Mouse (Mus musculus) left cerebral cortex, postnatal 25 days (tissue): Measurements from ENCODE around the gene C77080. TPM values are rescaled to one million over a fixed set of nuclear protein-coding genes. Genes with fewer than 3 reads are reported as not detected.
"Not testable (repeated sequence)": the region's sequence is repeated elsewhere in the genome, so short reads cannot be mapped to it uniquely, and the experiment has no call there.

ENCODE experiments used
- DNase-seq, 2 experiments: peaks; one replicate each; pipeline ENCODE4 v3.0.0; 2022; ENCODE audit warnings: low spot score in 2 of 2, mixed read lengths in 1 of 2
- intact Hi-C: fragments of 180-260 bp; cut with DNase I; formaldehyde crosslinking; loops from one replicate; pipeline ENCODE4 v1.15.1; 2025
- total RNA-seq, 2 experiments: library from RNA; stranded (reverse); gene quantifications; 2 replicates each; pipeline ENCODE4 v1.2.3; 2021

Gene C77080
- total RNA-seq, 2 experiments from 2014 or later = 19.5 to 28.2 TPM

GRCm38 (mm10) chr4:129222019-129222925 is 38.9 kb downstream of the C77080 start:
- no peak for DNase-seq
- intact Hi-C loops = no loop called here

GRCm38 (mm10) chr4:129221097-129222010 is 39.9 kb downstream of the C77080 start:
- intact Hi-C loops = no loop called here
- peak in 1 of 2 experiments; percentile 60 for DNase-seq

GRCm38 (mm10) chr4:129220376-129221089 is 40.7 kb downstream of the C77080 start:
- DNase-seq = no peak
- intact Hi-C loops = no loop called here

- DNase-seq = no peak
- intact Hi-C loops = no loop called here
Observed at GRCm38 (mm10) chr4:129219198-129219597, 42.0 kb downstream of the C77080 start.

GRCm38 (mm10) chr4:129218569-129219175 is 42.5 kb downstream of the C77080 start:
- DNase-seq = no peak
- intact Hi-C loops = no loop called here

- intact Hi-C loops, DNase-seq: not testable (repeated sequence)
Observed at GRCm38 (mm10) chr4:129212486-129212885, 48.7 kb downstream of the C77080 start.

GRCm38 (mm10) chr4:129211461-129211860 is 49.7 kb downstream of the C77080 start:
- DNase-seq = no peak
- intact Hi-C loops = no loop called here

- no peak for DNase-seq
- intact Hi-C loops = loop anchor here (1.0 to 2.0 kb wide), 2 partner anchors 67 to 245 kb away; no protein-coding TSS in a partner anchor
Observed at GRCm38 (mm10) chr4:129209504-129209903, 51.7 kb downstream of the C77080 start.

GRCm38 (mm10) chr4:129206792-129207191 is 54.4 kb downstream of the C77080 start:
- intact Hi-C loops = no loop called here
- DNase-seq = no peak

- intact Hi-C loops = no loop called here
- peak in 1 of 2 experiments; percentile 82 for DNase-seq
Observed at GRCm38 (mm10) chr4:129204655-129205054, 56.5 kb downstream of the C77080 start.

- intact Hi-C loops = no loop called here
- DNase-seq = no peak
Observed at GRCm38 (mm10) chr4:129197514-129197913, 63.7 kb downstream of the C77080 start.

GRCm38 (mm10) chr4:129194280-129194679 is 66.9 kb downstream of the C77080 start:
- intact Hi-C loops = no loop called here
- no peak for DNase-seq

GRCm38 (mm10) chr4:129191691-129192090 is 69.5 kb downstream of the C77080 start:
- DNase-seq = no peak
- intact Hi-C loops = no loop called here

- intact Hi-C loops = no loop called here
- peak in 1 of 2 experiments; percentile 12 for DNase-seq
Observed at GRCm38 (mm10) chr4:129190538-129190937, 70.7 kb downstream of the C77080 start.

GRCm38 (mm10) chr4:129189542-129190519 is 71.4 kb downstream of the C77080 start, which contains the start of the genes S100pbp and Yars:
Gene S100pbp (minus strand): TSS chr4:129189727.
Gene Yars (plus strand): TSS chr4:129189760.
- intact Hi-C loops = loop anchor here (5.0 to 10.0 kb wide), 2 partner anchors 58 to 225 kb away; partner anchors contain the start of gene Azin2
- peak; percentile 95 to 97 for DNase-seq

GRCm38 (mm10) chr4:129188803-129189541 is 72.2 kb downstream of the C77080 start:
- intact Hi-C loops = loop anchor here (5.0 to 10.0 kb wide), 2 partner anchors 57 to 224 kb away; partner anchors contain the start of gene Azin2
- peak; percentile 38 to 55 for DNase-seq
